Mouse (Mus musculus) ES-Bruce4 (cell line): ENCODE data around the gene F11r. TPM values are rescaled to one million over a fixed set of nuclear protein-coding genes. Genes with fewer than 3 reads are reported as not detected.
A peak's percentile ranks its signal among the peaks of the same experiment; 100 is the strongest.

Source experiments
- H3K27ac ChIP-seq: 2 replicates; pipeline ENCODE4 v1.5.1; 2012; ENCODE audit warnings: low read length, inconsistent platforms; ENCODE audit not compliant: insufficient read depth
- H3K27me3 ChIP-seq: 2 replicates; pipeline ENCODE4 v1.6.1; 2012; ENCODE audit warnings: mild to moderate bottlenecking, low read length, inconsistent platforms; ENCODE audit not compliant: control insufficient read depth, poor library complexity, insufficient read depth, severe bottlenecking
- H3K36me3 ChIP-seq: 2 replicates; pipeline ENCODE4 v1.6.1; 2012; ENCODE audit warnings: inconsistent platforms, mild to moderate bottlenecking, low read length, moderate library complexity; ENCODE audit not compliant: control insufficient read depth, poor library complexity, insufficient read depth, severe bottlenecking
- H3K4me1 ChIP-seq: one replicate; pipeline ENCODE4 v1.8.1; 2011; ENCODE audit warnings: low read length; ENCODE audit not compliant: control insufficient read depth, insufficient read depth
- H3K4me3 ChIP-seq: 2 replicates; pipeline ENCODE4 v1.5.1; 2011; ENCODE audit warnings: low read depth, mild to moderate bottlenecking, low read length
- H3K9ac ChIP-seq: 2 replicates; pipeline ENCODE4 v1.6.1; 2012; ENCODE audit warnings: low read depth, mild to moderate bottlenecking, inconsistent platforms; ENCODE audit not compliant: poor library complexity, severe bottlenecking
- H3K9me3 ChIP-seq: replicated peaks from 2 replicates; pipeline ENCODE4 v1.6.1; 2012; ENCODE audit warnings: mild to moderate bottlenecking, low read length, inconsistent platforms; ENCODE audit not compliant: control insufficient read depth, poor library complexity, insufficient read depth, severe bottlenecking
- CTCF ChIP-seq: IDR thresholded peaks from one replicate; pipeline ENCODE4 v1.8.1; 2011; ENCODE audit warnings: low read depth, low read length
- EP300 ChIP-seq: IDR thresholded peaks from 2 replicates; pipeline ENCODE4 v1.6.1; 2011; ENCODE audit warnings: low read depth, low read length; ENCODE audit not compliant: insufficient read depth
- POLR2A ChIP-seq: IDR thresholded peaks from one replicate; pipeline ENCODE4 v1.8.1; 2011; ENCODE audit warnings: low read length; ENCODE audit not compliant: insufficient read depth
- polyA plus RNA-seq: library from polyadenylated mRNA; stranded (reverse); fragments of >200 nt; gene quantifications from 2 replicates; pipeline ENCODE4 v1.2.4, GENCODE M21; 2011; ENCODE audit warnings: low read depth; ENCODE audit not compliant: missing spikeins, insufficient read depth, insufficient read length

Gene F11r
- polyA plus RNA-seq, 1 experiment = 123 TPM

DNA sequence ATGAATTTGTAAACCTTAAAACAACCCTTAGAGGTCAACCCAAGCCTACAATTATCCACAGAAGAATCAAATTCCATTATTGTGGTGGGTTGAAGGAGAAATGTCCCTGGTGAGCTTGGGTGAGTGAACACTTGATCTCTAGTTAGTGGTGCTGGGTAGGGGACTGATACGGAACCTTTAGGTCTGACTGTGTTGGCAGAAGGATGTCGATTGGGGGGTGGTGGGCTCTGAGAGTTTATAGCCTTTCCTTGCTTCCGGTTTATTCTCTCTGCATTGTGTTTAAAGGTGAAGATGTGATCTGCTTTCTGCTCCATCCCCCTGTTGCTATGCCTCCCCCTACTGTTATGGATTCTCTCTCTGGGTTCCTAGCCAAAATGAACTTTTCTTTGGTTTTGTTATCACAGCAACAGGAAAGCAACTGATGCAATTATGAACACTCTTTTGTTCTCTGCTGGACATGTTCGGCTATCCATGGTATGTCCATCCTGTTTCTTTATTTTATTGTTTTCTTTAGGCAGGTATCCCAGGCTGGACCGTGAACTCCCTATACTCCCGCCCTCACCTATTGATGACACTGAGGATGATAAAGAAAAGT lies 63.8 kb downstream of the F11r start:
- H3K9me3 ChIP-seq = no peaks in the 10 kb centered on the region
- no peaks in the 10 kb centered on the region for H3K27me3 ChIP-seq
- no peak overlapping the region for H3K4me3 ChIP-seq
- H3K9ac ChIP-seq = no peak overlapping the region
- TF ChIP-seq EP300 = no peak
- no peak for TF ChIP-seq POLR2A
- TF ChIP-seq CTCF = no peak
- peak overlapping the region; percentile 8; the same call in 1 of the 2 replicates for H3K27ac ChIP-seq
- no peaks in the 10 kb centered on the region for H3K36me3 ChIP-seq
- H3K4me1 ChIP-seq = peaks cover 3% of the 10 kb centered on the region

DNA sequence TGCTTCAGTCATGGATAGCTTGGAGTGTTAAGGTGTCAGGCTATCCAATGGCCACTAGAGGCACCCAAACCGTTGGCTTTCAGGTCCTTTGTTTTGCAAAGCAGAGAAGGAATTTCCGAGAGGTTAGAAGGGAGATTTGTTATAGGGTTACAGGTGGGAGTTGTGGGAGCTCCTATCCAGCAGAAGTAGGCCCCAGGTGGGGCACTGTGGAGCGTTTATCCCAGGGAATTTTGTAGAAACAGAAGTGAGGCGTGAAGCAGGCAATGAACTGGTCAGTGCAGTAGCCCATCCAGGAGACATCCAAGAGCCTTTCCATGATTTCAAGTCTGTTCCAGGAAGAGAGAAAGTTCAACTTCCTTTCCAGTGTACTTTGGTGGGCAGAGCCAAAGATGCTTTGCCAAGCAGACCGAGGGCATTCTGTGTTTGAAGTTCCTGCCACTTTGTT lies 64.3 kb downstream of the F11r start:
- Histone ChIP-seq H3K27ac (peak overlapping the region; percentile 93), H3K36me3 (no peaks in the 10 kb centered on the region), H3K4me3 (no peak overlapping the region), H3K9ac (peak overlapping the region; percentile 57), H3K9me3 (no peaks in the 10 kb centered on the region), H3K4me1 (peaks cover 3% of the 10 kb centered on the region), H3K27me3 (no peaks in the 10 kb centered on the region)
- TF ChIP-seq CTCF (no peak), POLR2A (no peak), EP300 (no peak)

DNA sequence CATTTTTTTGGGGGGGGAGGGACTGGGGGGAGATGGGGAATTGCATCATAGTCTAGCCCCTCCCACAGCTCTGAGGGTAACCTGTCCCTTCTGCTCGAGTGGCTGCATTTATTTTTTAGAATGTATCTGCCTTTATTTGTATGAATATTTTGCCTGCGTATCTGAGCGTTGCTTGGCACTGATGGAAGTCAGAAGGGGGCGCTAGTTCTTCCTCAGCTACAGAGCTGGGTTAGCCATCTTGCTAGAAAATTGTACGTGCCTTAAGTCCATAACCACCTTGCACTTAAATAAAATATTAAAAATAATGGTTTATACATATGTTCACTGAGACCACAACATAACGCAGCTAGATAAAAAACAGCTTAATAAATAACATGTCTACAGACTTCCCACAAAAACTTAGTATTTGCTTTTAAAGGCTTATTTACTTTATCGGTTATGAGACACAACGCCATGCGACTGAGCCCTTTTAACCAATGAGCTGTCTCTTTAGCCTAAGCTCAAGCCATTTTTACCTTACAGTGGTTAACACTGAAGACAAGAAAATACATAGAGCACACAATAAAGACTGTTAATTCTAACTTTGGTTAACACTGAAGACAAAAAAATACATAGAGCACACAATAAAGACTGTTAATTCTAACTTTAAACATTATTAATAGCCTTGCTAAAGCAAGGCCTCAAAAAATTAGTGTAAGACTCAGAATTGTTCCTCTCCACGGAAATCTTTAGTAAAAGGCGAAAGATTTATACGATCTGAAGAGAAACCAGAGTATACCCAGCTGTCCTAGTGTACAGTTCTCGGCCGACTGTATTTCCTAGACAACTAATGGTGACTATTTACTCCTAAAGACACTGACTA lies 65.3 kb downstream of the F11r start:
- Histone ChIP-seq H3K27me3 (no peaks in the 10 kb centered on the region), H3K27ac (peak overlapping the region; percentile 50), H3K9ac (peak overlapping the region; percentile 57), H3K36me3 (no peaks in the 10 kb centered on the region), H3K4me1 (peaks cover 3% of the 10 kb centered on the region), H3K9me3 (no peaks in the 10 kb centered on the region), H3K4me3 (no peak overlapping the region)
- TF ChIP-seq CTCF = peak; percentile 43
- peak; percentile 21 for TF ChIP-seq POLR2A
- no peak for TF ChIP-seq EP300

DNA sequence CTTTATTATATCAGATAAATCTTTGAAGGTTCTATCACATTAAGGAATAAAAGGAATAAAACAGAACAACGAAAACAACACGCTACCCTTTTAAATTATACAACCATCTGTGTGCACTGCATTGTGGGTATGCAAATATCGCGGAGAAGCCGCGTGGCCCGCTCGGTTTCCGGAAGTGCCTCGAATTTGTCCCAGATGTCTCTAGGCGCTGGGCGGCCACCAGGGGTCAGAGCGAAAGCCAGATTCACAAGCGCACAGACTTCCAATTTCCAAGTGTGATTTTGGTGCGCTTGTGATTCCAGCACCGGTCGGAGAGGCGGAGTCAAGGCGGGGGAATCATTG lies 65.9 kb downstream of the F11r start, which contains the start of gene Alyref2:
Gene Alyref2 (plus strand): TSS at position 229 of the 342 bp plus-strand sequence.
- H3K27me3 ChIP-seq = no peaks in the 10 kb centered on the region
- H3K4me1 ChIP-seq = peaks cover 3% of the 10 kb centered on the region
- H3K27ac ChIP-seq = peak within 1 kb of the TSS; percentile 70
- H3K9me3 ChIP-seq = no peaks in the 10 kb centered on the region
- peak; percentile 68 for TF ChIP-seq CTCF
- no peak for TF ChIP-seq POLR2A
- peak; percentile 55; the same call in 1 of the 2 replicates for TF ChIP-seq EP300
- no peaks in the 10 kb centered on the region for H3K36me3 ChIP-seq
- peak within 1 kb of the TSS; percentile 69 for H3K4me3 ChIP-seq
- peak within 1 kb of the TSS; percentile 57 for H3K9ac ChIP-seq

DNA sequence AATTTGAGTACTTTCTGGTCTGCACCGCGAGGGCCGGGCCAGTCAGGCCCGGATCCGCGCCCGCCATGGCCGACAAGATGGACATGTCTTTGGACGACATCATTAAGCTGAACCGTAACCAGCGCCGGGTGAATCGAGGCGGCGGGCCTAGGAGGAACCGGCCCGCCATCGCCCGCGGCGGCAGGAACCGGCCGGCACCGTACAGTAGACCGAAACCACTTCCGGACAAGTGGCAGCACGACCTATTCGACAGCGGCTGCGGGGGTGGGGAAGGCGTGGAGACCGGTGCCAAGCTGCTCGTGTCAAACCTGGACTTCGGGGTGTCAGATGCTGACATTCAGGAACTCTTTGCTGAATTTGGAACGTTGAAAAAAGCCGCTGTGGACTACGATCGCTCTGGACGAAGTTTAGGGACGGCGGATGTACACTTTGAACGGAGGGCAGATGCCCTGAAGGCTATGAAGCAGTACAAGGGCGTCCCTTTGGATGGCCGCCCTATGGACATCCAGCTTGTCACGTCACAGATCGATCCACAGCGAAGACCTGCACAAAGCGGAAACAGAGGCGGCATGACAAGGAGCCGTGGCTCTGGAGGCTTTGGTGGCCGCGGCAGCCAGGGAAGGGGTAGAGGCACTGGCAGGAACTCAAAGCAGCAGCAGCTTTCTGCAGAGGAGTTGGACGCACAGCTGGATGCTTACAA lies 66.4 kb downstream of the F11r start:
- Histone ChIP-seq H3K36me3 (no peaks in the 10 kb centered on the region), H3K27ac (peak overlapping the region; percentile 70), H3K27me3 (no peaks in the 10 kb centered on the region), H3K4me3 (peak overlapping the region; percentile 69), H3K9ac (peak overlapping the region; percentile 44), H3K4me1 (peaks cover 3% of the 10 kb centered on the region), H3K9me3 (no peaks in the 10 kb centered on the region)
- TF ChIP-seq CTCF = no peak
- TF ChIP-seq POLR2A = no peak
- TF ChIP-seq EP300 = no peak
